Mouse (Mus musculus): ENCODE measurements around the gene Gm6465.
"Not testable (repeated sequence)": the region's sequence is repeated elsewhere in the genome, so short reads cannot be mapped to it uniquely, and the experiment has no call there.

Gene Gm6465

DNA sequence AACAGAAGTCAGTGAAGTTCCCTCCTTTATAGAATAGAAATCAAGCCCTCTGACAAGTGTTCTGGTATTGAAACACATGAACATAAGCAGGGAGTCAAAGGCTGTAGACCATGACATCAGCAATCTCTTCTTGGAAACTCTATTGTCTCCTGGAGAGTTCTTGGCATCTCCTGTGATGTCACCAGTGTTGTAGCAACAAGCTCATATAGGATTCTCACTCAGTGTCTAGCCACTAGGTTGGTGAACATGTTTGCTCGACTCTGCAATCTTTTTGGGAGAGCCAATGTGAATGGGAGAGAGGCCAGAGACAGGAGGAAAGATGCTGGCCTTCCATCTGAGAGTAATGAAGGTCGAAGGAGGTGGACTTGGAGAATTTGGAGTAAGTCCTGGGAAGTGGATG lies at the start of gene Gm6465:
Gm6465 (plus strand) TSS at position 301 of the 400 bp plus-strand sequence.
- DNase-seq (ENCODE audit: low read depth, low spot score): not testable (repeated sequence)

DNA sequence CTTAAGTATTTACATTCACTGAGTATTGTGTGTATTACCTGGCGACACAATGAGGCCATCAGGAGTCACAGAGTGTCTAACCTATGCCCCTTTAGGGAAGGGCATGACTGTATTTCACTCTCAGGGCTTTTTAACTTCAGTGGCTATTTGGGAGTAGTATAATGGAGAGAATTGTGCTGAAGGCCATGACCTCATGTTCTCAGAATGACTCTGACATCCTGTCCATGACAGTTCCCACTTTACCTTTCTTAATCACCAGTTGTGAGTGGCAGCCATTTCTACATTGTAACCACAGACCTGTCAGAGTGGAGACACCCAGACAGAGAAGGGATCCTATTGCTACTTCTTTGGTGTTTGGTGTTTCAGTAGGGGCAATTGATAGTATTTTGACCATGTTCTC lies 485 bp downstream of the Gm6465 start:
- not testable (repeated sequence) for DNase-seq (ENCODE audit: low read depth, low spot score)

DNA sequence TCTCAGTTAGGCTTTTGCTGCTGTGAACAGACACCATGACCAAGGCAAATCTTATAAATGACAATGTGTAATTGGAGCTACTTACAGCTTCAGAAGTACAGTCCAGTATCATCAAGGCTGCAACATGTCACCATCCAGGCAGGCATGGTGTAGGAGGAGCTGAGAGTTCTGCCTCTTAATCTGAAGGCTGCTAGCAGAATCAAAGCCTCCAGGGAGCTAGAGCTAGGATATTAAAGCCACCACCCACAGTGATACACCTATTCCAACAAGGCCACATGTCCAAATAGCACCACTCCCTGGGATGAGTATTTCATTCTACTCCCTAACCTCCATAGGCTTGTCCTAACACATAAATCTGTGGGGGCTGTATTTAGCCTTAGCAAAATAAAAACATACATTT lies 12.6 kb downstream of the Gm6465 start:
- DNase-seq (ENCODE audit: low read depth, low spot score): not testable (repeated sequence)
